Mouse (Mus musculus): ENCODE data around the gene Kcnk10.

GRCm38 (mm10) chr12:98445637-98446036 lies 132.5 kb downstream of the Kcnk10 start:
- TF ChIP-seq POLR2A (IDR thresholded peaks at IDR 0.05; ENCODE audit: low read depth, low read length) (no peak), CTCF (IDR thresholded peaks at IDR 0.05; ENCODE audit: extremely low read depth, insufficient read depth, insufficient read length, insufficient replicate concordance) (no peak)

Data from spleen, adult 2 months (tissue).